Mouse (Mus musculus): ENCODE measurements around the gene Rnf5. TPM values are rescaled to one million over a fixed set of nuclear protein-coding genes. Genes with fewer than 3 reads are reported as not detected.

Rnf5 gene
- polyA plus RNA-seq, 1 experiment from 2014 or later, result 99.7 TPM

- Histone ChIP-seq H3K4me3 (no peak overlapping the region), H3K9me3 (replicated peaks) (no peaks in the 10 kb centered on the region), H3K27me3 (peaks cover 3% of the 10 kb centered on the region; the same call in 1 of the 2 replicates), H3K36me3 (no peaks in the 10 kb centered on the region), H3K4me1 (replicated peaks) (peaks cover 19% of the 10 kb centered on the region), H3K4me2 (no peak overlapping the region), H3K9ac (no peak overlapping the region), H3K27ac (no peak overlapping the region)
- ATAC-seq (replicated peaks; ENCODE audit: insufficient number of reproducible peaks, insufficient read depth, low FRiP score, low read depth), result no peak
- 66% methylated on average over 7 of the region's 7 CpGs for WGBS
These were observed 20.1 kb downstream of the Rnf5 start for GRCm38 (mm10) chr17:34583397-34583796.

- H3K4me2 ChIP-seq, result no peak overlapping the region
- no peak for ATAC-seq (replicated peaks; ENCODE audit: insufficient number of reproducible peaks, insufficient read depth, low FRiP score, low read depth)
- 76% methylated on average over 12 of the region's 12 CpGs for WGBS
- no peaks in the 10 kb centered on the region for H3K36me3 ChIP-seq
- H3K27me3 ChIP-seq, result peaks cover 3% of the 10 kb centered on the region; the same call in 1 of the 2 replicates
- H3K9ac ChIP-seq, result no peak overlapping the region
- H3K27ac ChIP-seq, result no peak overlapping the region
- no peaks in the 10 kb centered on the region for H3K9me3 ChIP-seq (replicated peaks)
- H3K4me1 ChIP-seq (replicated peaks), result peaks cover 13% of the 10 kb centered on the region
- no peak overlapping the region for H3K4me3 ChIP-seq
These were observed 21.0 kb downstream of the Rnf5 start for GRCm38 (mm10) chr17:34582528-34582927.

GRCm38 (mm10) chr17:34578070-34578469 is 25.4 kb downstream of the Rnf5 start:
- Histone ChIP-seq H3K9ac (no peak overlapping the region), H3K27me3 (no peaks in the 10 kb centered on the region), H3K4me3 (no peak overlapping the region), H3K4me1 (replicated peaks) (no peaks in the 10 kb centered on the region), H3K36me3 (no peaks in the 10 kb centered on the region), H3K9me3 (replicated peaks) (no peaks in the 10 kb centered on the region), H3K4me2 (no peak overlapping the region), H3K27ac (no peak overlapping the region)
- ATAC-seq (replicated peaks; ENCODE audit: insufficient number of reproducible peaks, insufficient read depth, low FRiP score, low read depth), result no peak
- 91% methylated on average over 3 of the region's 3 CpGs for WGBS

GRCm38 (mm10) chr17:34576577-34576976 is 26.9 kb downstream of the Rnf5 start:
- Histone ChIP-seq H3K9ac (no peak overlapping the region), H3K4me2 (no peak overlapping the region), H3K9me3 (replicated peaks) (no peaks in the 10 kb centered on the region), H3K4me3 (no peak overlapping the region), H3K27ac (no peak overlapping the region), H3K27me3 (no peaks in the 10 kb centered on the region), H3K4me1 (replicated peaks) (no peaks in the 10 kb centered on the region), H3K36me3 (no peaks in the 10 kb centered on the region)
- no peak for ATAC-seq (replicated peaks; ENCODE audit: insufficient number of reproducible peaks, insufficient read depth, low FRiP score, low read depth)
- 58% methylated on average over 5 of the region's 5 CpGs for WGBS

GRCm38 (mm10) chr17:34572361-34572760 is 31.1 kb downstream of the Rnf5 start:
- no peak for ATAC-seq (replicated peaks; ENCODE audit: insufficient number of reproducible peaks, insufficient read depth, low FRiP score, low read depth)
- no peak overlapping the region for H3K27ac ChIP-seq
- H3K4me1 ChIP-seq (replicated peaks), result no peaks in the 10 kb centered on the region
- no peak overlapping the region for H3K4me2 ChIP-seq
- no peaks in the 10 kb centered on the region for H3K36me3 ChIP-seq
- WGBS, result 20% methylated on average over 15 of the region's 15 CpGs
- no peaks in the 10 kb centered on the region for H3K9me3 ChIP-seq (replicated peaks)
- H3K9ac ChIP-seq, result no peak overlapping the region
- no peak overlapping the region for H3K4me3 ChIP-seq
- H3K27me3 ChIP-seq, result peaks cover 2% of the 10 kb centered on the region; the same call in 1 of the 2 replicates

GRCm38 (mm10) chr17:34571875-34572274 is 31.6 kb downstream of the Rnf5 start:
- Histone ChIP-seq H3K4me1 (replicated peaks) (no peaks in the 10 kb centered on the region), H3K4me2 (no peak overlapping the region), H3K27me3 (peaks cover 4% of the 10 kb centered on the region; the same call in 1 of the 2 replicates), H3K9me3 (replicated peaks) (no peaks in the 10 kb centered on the region), H3K4me3 (no peak overlapping the region), H3K27ac (no peak overlapping the region), H3K36me3 (no peaks in the 10 kb centered on the region), H3K9ac (no peak overlapping the region)
- 23% methylated on average over 5 of the region's 5 CpGs for WGBS
- ATAC-seq (replicated peaks; ENCODE audit: insufficient number of reproducible peaks, insufficient read depth, low FRiP score, low read depth), result no peak

GRCm38 (mm10) chr17:34569919-34570318 is 33.6 kb downstream of the Rnf5 start:
- 73% methylated on average over 4 of the region's 4 CpGs for WGBS

GRCm38 (mm10) chr17:34568421-34568820 is 35.1 kb downstream of the Rnf5 start:
- no peaks in the 10 kb centered on the region for H3K9me3 ChIP-seq (replicated peaks)
- WGBS, result 75% methylated on average over 13 of the region's 13 CpGs
- no peak for ATAC-seq (replicated peaks; ENCODE audit: insufficient number of reproducible peaks, insufficient read depth, low FRiP score, low read depth)

More at GRCm38 (mm10) chr17:34569919-34570318, 33.6 kb downstream of the Rnf5 start:
- Histone ChIP-seq H3K36me3 (no peaks in the 10 kb centered on the region), H3K4me1 (replicated peaks) (0 out of 2 replicates have a peak, but pooled peaks cover 2% of the 10 kb centered on the region), H3K27ac (no peak overlapping the region), H3K9me3 (replicated peaks) (no peaks in the 10 kb centered on the region), H3K4me3 (no peak overlapping the region), H3K27me3 (peaks cover 4% of the 10 kb centered on the region; the same call in 1 of the 2 replicates), H3K4me2 (no peak overlapping the region), H3K9ac (no peak overlapping the region)
- no peak for ATAC-seq (replicated peaks; ENCODE audit: insufficient number of reproducible peaks, insufficient read depth, low FRiP score, low read depth)

GRCm38 (mm10) chr17:34567311-34567710 is 36.2 kb downstream of the Rnf5 start:
- 63% methylated on average over 9 of the region's 9 CpGs for WGBS
- no peak overlapping the region for H3K9ac ChIP-seq
- H3K4me2 ChIP-seq, result no peak overlapping the region
- no peak overlapping the region for H3K27ac ChIP-seq
- peaks cover 4% of the 10 kb centered on the region; the same call in 1 of the 2 replicates for H3K27me3 ChIP-seq
- peaks cover 13% of the 10 kb centered on the region for H3K4me1 ChIP-seq (replicated peaks)
- no peak for ATAC-seq (replicated peaks; ENCODE audit: insufficient number of reproducible peaks, insufficient read depth, low FRiP score, low read depth)
- no peak overlapping the region for H3K4me3 ChIP-seq
- H3K9me3 ChIP-seq (replicated peaks), result no peaks in the 10 kb centered on the region
- H3K36me3 ChIP-seq, result no peaks in the 10 kb centered on the region

More at GRCm38 (mm10) chr17:34568421-34568820, 35.1 kb downstream of the Rnf5 start:
- no peak overlapping the region for H3K27ac ChIP-seq
- peaks cover 4% of the 10 kb centered on the region; the same call in 1 of the 2 replicates for H3K27me3 ChIP-seq
- H3K4me2 ChIP-seq, result no peak overlapping the region
- no peaks in the 10 kb centered on the region for H3K36me3 ChIP-seq
- H3K4me3 ChIP-seq, result no peak overlapping the region
- no peak overlapping the region for H3K9ac ChIP-seq
- peaks cover 13% of the 10 kb centered on the region for H3K4me1 ChIP-seq (replicated peaks)

- H3K9me3 ChIP-seq (replicated peaks), result no peaks in the 10 kb centered on the region
- peaks cover 13% of the 10 kb centered on the region for H3K4me1 ChIP-seq (replicated peaks)
- H3K9ac ChIP-seq, result peak overlapping the region; percentile 40; the same call in 1 of the 2 replicates
- H3K4me2 ChIP-seq, result peak overlapping the region; percentile 49
- peak overlapping the region; percentile 37 for H3K4me3 ChIP-seq
- H3K36me3 ChIP-seq, result no peaks in the 10 kb centered on the region
- H3K27ac ChIP-seq, result peak overlapping the region; percentile 86
- 27% methylated on average over 3 of the region's 3 CpGs for WGBS
- peaks cover 4% of the 10 kb centered on the region; the same call in 1 of the 2 replicates for H3K27me3 ChIP-seq
- peak; percentile 54 for ATAC-seq (replicated peaks; ENCODE audit: insufficient number of reproducible peaks, insufficient read depth, low FRiP score, low read depth)
These were observed 38.7 kb downstream of the Rnf5 start for GRCm38 (mm10) chr17:34564796-34565195.

- Histone ChIP-seq H3K27me3 (peaks cover 4% of the 10 kb centered on the region; the same call in 1 of the 2 replicates), H3K9me3 (replicated peaks) (no peaks in the 10 kb centered on the region), H3K9ac (peak within 1 kb of the TSS; percentile 40), H3K27ac (peak within 1 kb of the TSS; percentile 86), H3K4me3 (peak within 1 kb of the TSS; percentile 37), H3K36me3 (no peaks in the 10 kb centered on the region), H3K4me1 (replicated peaks) (peaks cover 13% of the 10 kb centered on the region), H3K4me2 (peak within 1 kb of the TSS; percentile 49)
- ATAC-seq (replicated peaks; ENCODE audit: insufficient number of reproducible peaks, insufficient read depth, low FRiP score, low read depth), result peak; percentile 72
- 9% methylated on average over 6 of the region's 6 CpGs for WGBS
These were observed 39.5 kb downstream of the Rnf5 start, which contains the start of gene Notch4 for GRCm38 (mm10) chr17:34564003-34564421. Notch4 (plus strand) TSS chr17:34564268.

- WGBS, result 64% methylated on average over 11 of the region's 11 CpGs
These were observed 40.1 kb downstream of the Rnf5 start for GRCm38 (mm10) chr17:34563354-34563753.

More at GRCm38 (mm10) chr17:34563354-34563753, 40.1 kb downstream of the Rnf5 start:
- H3K4me3 ChIP-seq, result no peak overlapping the region
- peaks cover 4% of the 10 kb centered on the region; the same call in 1 of the 2 replicates for H3K27me3 ChIP-seq
- H3K9me3 ChIP-seq (replicated peaks), result no peaks in the 10 kb centered on the region
- H3K27ac ChIP-seq, result peak overlapping the region; percentile 36; the same call in 1 of the 2 replicates
- H3K4me2 ChIP-seq, result no peak overlapping the region
- peaks cover 13% of the 10 kb centered on the region for H3K4me1 ChIP-seq (replicated peaks)
- H3K36me3 ChIP-seq, result no peaks in the 10 kb centered on the region
- no peak for ATAC-seq (replicated peaks; ENCODE audit: insufficient number of reproducible peaks, insufficient read depth, low FRiP score, low read depth)
- H3K9ac ChIP-seq, result no peak overlapping the region

All from heart, embryonic 15.5 days (tissue).